Mouse (Mus musculus) megakaryocyte, embryonic 14.5 days (primary cell): ENCODE measurements around the gene Syap1.

Experiments used
- FLI1 ChIP-seq: IDR thresholded peaks from 2 replicates; pipeline ENCODE4 v1.6.1; 2012; ENCODE audit warnings: low read length, inconsistent platforms, mixed read lengths
- GATA1 ChIP-seq: IDR thresholded peaks from 3 replicates; pipeline ENCODE4 v1.6.1; 2012; ENCODE audit warnings: mixed read lengths, low read length, inconsistent platforms, borderline replicate concordance

GRCm38 (mm10) chrX:162915697-162916096, 27.4 kb upstream of the Syap1 start:
- TF ChIP-seq GATA1 = no peak
- no peak for TF ChIP-seq FLI1
